Mouse (Mus musculus) MEL (cell line): ENCODE data around the gene Naa15.

Experiments used
- CTCF ChIP-seq, 3 experiments: IDR thresholded peaks in 2 of 3; conservative IDR thresholded peaks in 1 of 3; 2 replicates each; pipeline ENCODE4 v1.5.1; 2011 to 2012; ENCODE audit warnings: low read length in 3 of 3, low read depth in 2 of 3, mild to moderate bottlenecking in 2 of 3, improper control_type of control experiment in 1 of 3, inconsistent platforms in 1 of 3, mixed read lengths in 1 of 3, moderate library complexity in 1 of 3; ENCODE audit not compliant: control insufficient read depth in 1 of 3, insufficient read depth in 1 of 3, poor library complexity in 1 of 3, severe bottlenecking in 1 of 3
- E2F4 ChIP-seq: IDR thresholded peaks from 2 replicates; pipeline ENCODE4 v1.6.1; 2011; ENCODE audit warnings: low read depth, low read length, improper control_type of control experiment, borderline replicate concordance
- ELF1 ChIP-seq: IDR thresholded peaks from 2 replicates; pipeline ENCODE4 v1.6.1; 2014; ENCODE audit warnings: low read depth, mild to moderate bottlenecking, inconsistent platforms, low read length, improper control_type of control experiment, moderate library complexity
- EP300 ChIP-seq, 2 experiments: IDR thresholded peaks; 2 replicates each; pipeline ENCODE4 v1.6.1; 2011; ENCODE audit warnings: improper control_type of control experiment in 2 of 2, low read length in 2 of 2, low read depth in 1 of 2, mild to moderate bottlenecking in 1 of 2
- ETS1 ChIP-seq: IDR thresholded peaks from 2 replicates; pipeline ENCODE4 v1.6.1; 2012; ENCODE audit warnings: low read depth, mild to moderate bottlenecking, inconsistent platforms, low read length, improper control_type of control experiment, moderate library complexity
- HCFC1 ChIP-seq: IDR thresholded peaks from 2 replicates; pipeline ENCODE4 v1.6.1; 2012; ENCODE audit warnings: low read depth, mild to moderate bottlenecking, inconsistent platforms, low read length, improper control_type of control experiment, moderate library complexity
- KAT2A ChIP-seq: conservative IDR thresholded peaks from 2 replicates; pipeline ENCODE4 v1.6.1; 2012; ENCODE audit warnings: low read depth, low read length, improper control_type of control experiment, inconsistent platforms
- MAX ChIP-seq: IDR thresholded peaks from 2 replicates; pipeline ENCODE4 v1.6.1; 2011; ENCODE audit warnings: low read length, improper control_type of control experiment
- POLR2A ChIP-seq, 2 experiments: IDR thresholded peaks; 2 replicates each; pipeline ENCODE4 v1.6.1; 2011 to 2012; ENCODE audit warnings: low read length in 2 of 2, mild to moderate bottlenecking in 2 of 2, control low read depth in 1 of 2, improper control_type of control experiment in 1 of 2, low read depth in 1 of 2, moderate library complexity in 1 of 2; ENCODE audit not compliant: control insufficient read depth in 1 of 2, insufficient read depth in 1 of 2, poor library complexity in 1 of 2
- POLR2AphosphoS5 ChIP-seq: IDR thresholded peaks from 2 replicates; pipeline ENCODE4 v1.6.1; 2012; ENCODE audit warnings: low read depth, borderline replicate concordance, mild to moderate bottlenecking, inconsistent platforms, low read length, moderate library complexity, mixed read lengths
- TCF12 ChIP-seq: IDR thresholded peaks from 2 replicates; pipeline ENCODE4 v1.6.1; 2014; ENCODE audit warnings: low read depth, mild to moderate bottlenecking, inconsistent platforms, low read length, improper control_type of control experiment, moderate library complexity
- ZC3H11A ChIP-seq: IDR thresholded peaks from 2 replicates; pipeline ENCODE4 v1.6.1; 2012; ENCODE audit warnings: low read depth, mild to moderate bottlenecking, inconsistent platforms, low read length, improper control_type of control experiment
- ZNF384 ChIP-seq: IDR thresholded peaks from 2 replicates; pipeline ENCODE4 v1.6.1; 2012; ENCODE audit warnings: low read depth, mild to moderate bottlenecking, inconsistent platforms, low read length, improper control_type of control experiment

- TF ChIP-seq ELF1 (0 out of 2 replicates have a peak, but pooled peaks have one; percentile 10), CTCF (IDR thresholded peaks at IDR 0.05 in 2 of 3, conservative IDR thresholded peaks at IDR 0.05 in 1 of 3; ENCODE audit: control insufficient read depth in 1 of 3, insufficient read depth in 1 of 3, low read depth in 2 of 3, low read length in 3 of 3, poor library complexity in 1 of 3, severe bottlenecking in 1 of 3) (no peak), HCFC1 (no peak), E2F4 (no peak), POLR2A (IDR thresholded peaks at IDR 0.05; ENCODE audit: control insufficient read depth in 1 of 2, insufficient read depth in 1 of 2, low read depth in 1 of 2, low read length in 2 of 2, poor library complexity in 1 of 2) (peak in 1 of 2 experiments; percentile 35; a peak in 1 of 4 replicates), ETS1 (0 out of 2 replicates have a peak, but pooled peaks have one; percentile 31), ZC3H11A (no peak), TCF12 (peak; percentile 80), ZNF384 (no peak), MAX (no peak), KAT2A (no peak), EP300 (IDR thresholded peaks at IDR 0.05; ENCODE audit: low read depth in 1 of 2, low read length in 2 of 2) (peak; percentile 31 to 82; a peak in 2 of 4 replicates), POLR2AphosphoS5 (no peak)
Observed at GRCm38 (mm10) chr3:51388904-51389303, 26.0 kb upstream of the Naa15 start.
